Mouse (Mus musculus) forebrain, embryonic 11.5 days (tissue): ENCODE measurements around the gene Il17c. TPM values are rescaled to one million over a fixed set of nuclear protein-coding genes. Genes with fewer than 3 reads are reported as not detected.

Source experiments
- ATAC-seq: fragments of 200-750 bp; cut with Nextera tagmentation; replicated peaks from 2 replicates; pipeline ENCODE4 v1.8.0; 2017; ENCODE audit warnings: moderate TSS enrichment; ENCODE audit not compliant: low FRiP score
- DNase-seq: peaks from one replicate; pipeline ENCODE4 v3.0.0-alpha.2; 2017; ENCODE audit warnings: low spot score
- H3K27ac ChIP-seq: fragments of 300-500 bp; sonication (generic); 2 replicates; pipeline ENCODE4 v1.5.1; 2014; ENCODE audit warnings: low read depth, low read length
- H3K27me3 ChIP-seq: fragments of 300-500 bp; sonication (generic); 2 replicates; pipeline ENCODE4 v1.6.1; 2014; ENCODE audit warnings: mild to moderate bottlenecking, low read length, mixed read lengths; ENCODE audit not compliant: control insufficient read depth, insufficient read depth
- H3K36me3 ChIP-seq: fragments of 300-500 bp; sonication (generic); 2 replicates; pipeline ENCODE4 v1.6.1; 2014; ENCODE audit warnings: mild to moderate bottlenecking, low read length, moderate library complexity, mixed read lengths; ENCODE audit not compliant: control insufficient read depth, insufficient read depth
- H3K4me1 ChIP-seq: fragments of 300-500 bp; sonication (generic); replicated peaks from 2 replicates; pipeline ENCODE4 v1.6.1; 2014; ENCODE audit warnings: low read length, mixed read lengths; ENCODE audit not compliant: control insufficient read depth, insufficient read depth
- H3K4me2 ChIP-seq: fragments of 300-500 bp; sonication (generic); 2 replicates; pipeline ENCODE4 v1.6.1; 2014; ENCODE audit warnings: low read depth, mild to moderate bottlenecking, low read length, moderate library complexity, mixed read lengths; ENCODE audit not compliant: severe bottlenecking
- H3K4me3 ChIP-seq: fragments of 300-500 bp; sonication (generic); 2 replicates; pipeline ENCODE4 v1.5.1; 2014; ENCODE audit warnings: low read depth, low read length
- H3K9ac ChIP-seq: fragments of 300-500 bp; sonication (generic); 2 replicates; pipeline ENCODE4 v1.6.1; 2014; ENCODE audit warnings: low read length
- H3K9me3 ChIP-seq: fragments of 300-500 bp; sonication (generic); 2 replicates; pipeline ENCODE4 v1.6.1; 2016; ENCODE audit warnings: low read length, mixed read lengths; ENCODE audit not compliant: control insufficient read depth
- WGBS: fragments of 180-500 bp; shearing (Covaris S2); extraction: QIAGEN DNeasy Blood & Tissue Kit; methylation state at CpG from one replicate; pipeline ENCODE4 v1.1.7; 2014; 5-methylcytosine and 5-hydroxymethylcytosine counted together
- polyA plus RNA-seq: library from polyadenylated mRNA; unstranded; fragments of >200 nt; fragmentation: Nextera tagmentation; extraction: Ambion mirVana; gene quantifications from 2 replicates; pipeline ENCODE4 v1.2.1, GENCODE M21; 2014

Il17c gene
- polyA plus RNA-seq, 1 experiment from 2014 or later: not detected

DNA sequence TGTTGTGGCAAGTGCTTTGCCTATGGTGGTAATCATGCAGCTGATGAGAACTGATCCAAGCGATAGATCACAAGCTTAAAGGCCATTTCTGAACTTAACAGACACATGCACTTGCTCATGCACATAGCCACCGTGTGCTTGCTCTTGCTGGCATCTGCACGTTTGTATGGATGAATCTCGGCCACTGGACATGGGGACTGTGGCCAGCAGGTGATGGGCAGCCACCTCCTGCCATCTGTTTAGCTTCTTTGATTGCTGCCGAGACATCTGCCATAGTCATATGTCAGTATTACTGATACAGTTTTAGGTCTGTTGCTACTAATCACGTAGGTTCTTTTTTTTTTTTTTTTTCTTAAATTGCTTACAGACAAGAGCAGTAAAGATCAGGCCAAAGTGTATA, 26.5 kb upstream of the Il17c start:
- Histone ChIP-seq H3K4me2 (no peak overlapping the region), H3K27ac (no peak overlapping the region), H3K9me3 (no peaks in the 10 kb centered on the region), H3K4me1 (no peaks in the 10 kb centered on the region), H3K27me3 (no peaks in the 10 kb centered on the region), H3K36me3 (peaks cover 6% of the 10 kb centered on the region; the same call in 1 of the 2 replicates), H3K4me3 (no peak overlapping the region), H3K9ac (no peak overlapping the region)
- no peak for ATAC-seq
- WGBS: 89% methylated on average over 6 of the region's 6 CpGs
- no peak for DNase-seq

- no peak overlapping the region for H3K4me3 ChIP-seq
- no peak for ATAC-seq
- peaks cover 10% of the 10 kb centered on the region; the same call in 1 of the 2 replicates for H3K36me3 ChIP-seq
- H3K9me3 ChIP-seq: no peaks in the 10 kb centered on the region
- no peak overlapping the region for H3K9ac ChIP-seq
- no peak overlapping the region for H3K4me2 ChIP-seq
- H3K27ac ChIP-seq: no peak overlapping the region
- 96% methylated on average over 9 of the region's 9 CpGs for WGBS
- H3K27me3 ChIP-seq: no peaks in the 10 kb centered on the region
- no peak for DNase-seq
- no peaks in the 10 kb centered on the region for H3K4me1 ChIP-seq
Observed at GRCm38 (mm10) chr8:122398186-122398585, 23.6 kb upstream of the Il17c start.

- no peak overlapping the region for H3K9ac ChIP-seq
- 92% methylated on average over 9 of the region's 9 CpGs for WGBS
- no peak overlapping the region for H3K4me2 ChIP-seq
- no peak overlapping the region for H3K27ac ChIP-seq
- H3K27me3 ChIP-seq: no peaks in the 10 kb centered on the region
- no peaks in the 10 kb centered on the region for H3K4me1 ChIP-seq
- DNase-seq (no peak), ATAC-seq (no peak)
- H3K9me3 ChIP-seq: no peaks in the 10 kb centered on the region
- peaks cover 31% of the 10 kb centered on the region; the same call in 1 of the 2 replicates for H3K36me3 ChIP-seq
- H3K4me3 ChIP-seq: no peak overlapping the region
Observed at GRCm38 (mm10) chr8:122405146-122405805, 16.5 kb upstream of the Il17c start.

DNA sequence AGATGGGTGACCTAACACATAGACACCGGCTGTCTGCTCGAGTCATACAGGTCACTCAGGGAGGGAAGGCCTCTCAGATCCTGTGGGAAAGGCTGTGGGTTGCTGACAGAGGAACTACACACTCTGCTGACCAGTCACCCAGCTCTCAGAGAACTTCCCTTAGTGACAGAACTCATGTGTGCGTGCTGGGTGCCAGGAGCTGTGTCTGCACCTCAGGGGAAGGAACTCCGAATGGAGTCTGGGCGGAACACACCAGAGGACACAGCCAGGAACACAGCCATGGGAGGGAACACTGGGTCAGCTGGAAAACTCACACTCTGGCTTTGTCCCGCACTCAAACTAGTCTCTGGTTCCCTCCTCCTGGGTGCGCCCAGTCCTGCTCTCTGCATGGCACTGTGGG, 14.1 kb upstream of the Il17c start:
- Histone ChIP-seq H3K4me1 (no peaks in the 10 kb centered on the region), H3K27me3 (no peaks in the 10 kb centered on the region), H3K4me2 (no peak overlapping the region), H3K4me3 (no peak overlapping the region), H3K36me3 (peaks cover 28% of the 10 kb centered on the region; the same call in 1 of the 2 replicates), H3K9ac (no peak overlapping the region), H3K9me3 (no peaks in the 10 kb centered on the region), H3K27ac (no peak overlapping the region)
- no peak for ATAC-seq
- WGBS: 87% methylated on average over 7 of the region's 7 CpGs
- DNase-seq: no peak

DNA sequence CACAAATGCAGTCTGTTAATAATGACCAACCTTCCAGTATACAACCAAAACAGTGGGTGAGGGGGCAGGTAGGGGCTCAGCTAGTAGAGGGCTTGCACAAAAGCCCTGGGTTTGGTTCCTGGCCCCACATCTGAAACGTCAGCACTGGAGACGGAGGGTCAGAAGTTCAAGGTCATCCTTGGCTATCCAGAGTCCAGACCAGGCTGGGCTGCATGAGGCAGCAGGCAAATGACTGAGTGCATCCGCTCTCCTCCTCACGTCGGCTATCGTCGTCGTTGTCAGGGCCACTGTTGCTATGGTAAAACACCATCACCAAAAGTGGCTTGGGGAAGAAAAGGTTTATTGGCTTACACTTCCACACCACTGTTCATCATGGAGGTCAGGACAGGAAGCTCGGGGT, 7.5 kb upstream of the Il17c start:
- 88% methylated on average over 9 of the region's 9 CpGs for WGBS
- no peak for DNase-seq
- Histone ChIP-seq H3K9ac (no peak overlapping the region), H3K4me1 (no peaks in the 10 kb centered on the region), H3K4me2 (no peak overlapping the region), H3K27ac (no peak overlapping the region), H3K27me3 (no peaks in the 10 kb centered on the region), H3K4me3 (no peak overlapping the region), H3K36me3 (peaks cover 23% of the 10 kb centered on the region), H3K9me3 (no peaks in the 10 kb centered on the region)
- no peak for ATAC-seq

- Histone ChIP-seq H3K4me2 (no peak overlapping the region), H3K27ac (no peak overlapping the region), H3K27me3 (no peaks in the 10 kb centered on the region), H3K9me3 (no peaks in the 10 kb centered on the region), H3K4me1 (no peaks in the 10 kb centered on the region), H3K36me3 (peaks cover 23% of the 10 kb centered on the region), H3K4me3 (no peak overlapping the region), H3K9ac (no peak overlapping the region)
- WGBS: 97% methylated on average over 6 of the region's 6 CpGs
- no peak for ATAC-seq
- DNase-seq: no peak
Observed at GRCm38 (mm10) chr8:122415554-122415953, 6.3 kb upstream of the Il17c start.

- Histone ChIP-seq H3K27ac (no peak overlapping the region), H3K36me3 (peaks cover 7% of the 10 kb centered on the region)
- no peak for DNase-seq
Observed at GRCm38 (mm10) chr8:122419881-122420555, 1.8 kb upstream of the Il17c start.

DNA sequence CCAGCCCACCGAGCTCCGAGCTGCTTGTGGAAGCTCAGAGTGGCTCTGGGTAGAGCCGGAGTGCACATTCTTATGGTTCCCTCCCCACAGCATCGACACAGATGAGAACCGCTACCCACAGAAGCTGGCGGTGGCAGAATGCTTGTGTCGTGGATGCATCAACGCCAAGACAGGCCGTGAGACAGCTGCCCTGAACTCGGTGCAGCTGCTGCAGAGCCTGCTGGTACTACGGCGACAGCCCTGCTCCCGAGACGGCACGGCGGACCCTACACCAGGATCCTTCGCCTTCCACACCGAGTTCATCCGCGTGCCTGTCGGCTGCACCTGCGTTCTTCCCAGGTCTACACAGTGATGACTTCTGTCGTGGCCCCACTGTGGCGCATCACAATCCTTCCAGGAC, 1.4 kb downstream of the Il17c start:
- Histone ChIP-seq H3K4me3 (no peak overlapping the region), H3K36me3 (peaks cover 4% of the 10 kb centered on the region; the same call in 1 of the 2 replicates), H3K27me3 (no peaks in the 10 kb centered on the region), H3K4me1 (no peaks in the 10 kb centered on the region), H3K4me2 (no peak overlapping the region), H3K9me3 (no peaks in the 10 kb centered on the region), H3K27ac (no peak overlapping the region), H3K9ac (no peak overlapping the region)
- ATAC-seq: no peak
- DNase-seq: no peak
- 87% methylated on average over 24 of the region's 24 CpGs for WGBS

More at GRCm38 (mm10) chr8:122419881-122420555, 1.8 kb upstream of the Il17c start:
- H3K4me1 ChIP-seq: no peaks in the 10 kb centered on the region
- WGBS: 78% methylated on average over 9 of the region's 9 CpGs
- no peak overlapping the region for H3K9ac ChIP-seq
- H3K4me2 ChIP-seq: no peak overlapping the region
- no peak overlapping the region for H3K4me3 ChIP-seq
- no peak for ATAC-seq
- no peaks in the 10 kb centered on the region for H3K9me3 ChIP-seq
- no peaks in the 10 kb centered on the region for H3K27me3 ChIP-seq

- H3K9me3 ChIP-seq: no peaks in the 10 kb centered on the region
- H3K4me1 ChIP-seq: no peaks in the 10 kb centered on the region
- H3K9ac ChIP-seq: no peak overlapping the region
- WGBS: 70% methylated on average over 5 of the region's 5 CpGs
- H3K27me3 ChIP-seq: no peaks in the 10 kb centered on the region
- H3K27ac ChIP-seq: no peak overlapping the region
- no peak overlapping the region for H3K4me2 ChIP-seq
- peaks cover under 1% of the 10 kb centered on the region; the same call in 1 of the 2 replicates for H3K36me3 ChIP-seq
- H3K4me3 ChIP-seq: no peak overlapping the region
- no peak for DNase-seq
- no peak for ATAC-seq
Observed at GRCm38 (mm10) chr8:122423659-122424058, 1.8 kb downstream of the Il17c start.
